Mouse (Mus musculus): Measurements from ENCODE around the gene Cacna1c.

Cacna1c gene

GRCm38 (mm10) chr6:119089173-119089572 lies 107.0 kb downstream of the Cacna1c start:
- no peak for DNase-seq (ENCODE audit: low spot score)

GRCm38 (mm10) chr6:119088381-119088780 lies 107.8 kb downstream of the Cacna1c start:
- no peak for DNase-seq (ENCODE audit: low spot score)

- DNase-seq (ENCODE audit: low spot score): no peak
These were observed 108.3 kb downstream of the Cacna1c start for GRCm38 (mm10) chr6:119087919-119088318.

GRCm38 (mm10) chr6:119085789-119086188 lies 110.4 kb downstream of the Cacna1c start:
- DNase-seq (ENCODE audit: low spot score): no peak

DNA sequence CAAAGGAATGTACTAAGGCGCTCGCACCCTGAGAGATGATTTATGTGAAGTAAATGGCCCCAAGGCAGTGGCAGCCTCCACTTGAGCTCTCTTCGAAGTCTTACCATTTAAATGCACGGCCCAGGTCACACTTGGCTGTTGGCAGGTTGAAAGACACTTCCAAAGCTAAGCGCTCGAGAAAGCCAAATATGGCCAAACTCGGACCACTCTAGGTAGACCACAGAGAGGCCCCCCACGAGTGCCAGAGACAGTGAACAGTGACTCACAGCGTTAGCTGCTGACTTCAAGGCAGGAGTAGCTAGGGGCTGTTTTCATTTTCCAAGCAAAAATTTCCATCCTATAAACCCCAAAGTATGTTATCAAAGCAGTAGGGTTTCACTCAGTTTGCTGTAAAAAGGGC lies 111.7 kb downstream of the Cacna1c start:
- no peak for DNase-seq (ENCODE audit: low spot score)

- DNase-seq (ENCODE audit: low spot score): no peak
These were observed 112.7 kb downstream of the Cacna1c start for GRCm38 (mm10) chr6:119083559-119083958.

GRCm38 (mm10) chr6:119082662-119083061 lies 113.6 kb downstream of the Cacna1c start:
- DNase-seq (ENCODE audit: low spot score): no peak

DNA sequence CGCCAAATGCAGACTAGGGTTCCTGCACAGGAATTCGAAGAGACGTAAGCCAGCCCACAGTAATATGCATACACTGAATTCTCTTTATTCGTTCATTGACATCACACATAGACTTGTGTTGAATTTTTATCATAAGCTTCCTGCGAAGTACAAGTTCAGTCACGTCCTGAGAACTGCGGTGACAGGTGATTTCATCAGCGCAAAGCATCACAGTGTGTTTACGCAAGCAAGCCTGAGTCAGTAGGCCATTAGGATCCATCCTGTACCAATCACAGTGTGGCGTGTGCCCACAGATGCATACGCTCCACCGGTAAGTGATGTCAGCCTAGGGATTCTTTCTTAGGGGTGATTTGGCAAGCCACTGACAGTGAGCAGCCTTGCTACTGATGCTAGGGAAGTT lies 114.6 kb downstream of the Cacna1c start:
- no peak for DNase-seq (ENCODE audit: low spot score)

- DNase-seq (ENCODE audit: low spot score): no peak
These were observed 116.6 kb downstream of the Cacna1c start for GRCm38 (mm10) chr6:119079626-119080025.

DNA sequence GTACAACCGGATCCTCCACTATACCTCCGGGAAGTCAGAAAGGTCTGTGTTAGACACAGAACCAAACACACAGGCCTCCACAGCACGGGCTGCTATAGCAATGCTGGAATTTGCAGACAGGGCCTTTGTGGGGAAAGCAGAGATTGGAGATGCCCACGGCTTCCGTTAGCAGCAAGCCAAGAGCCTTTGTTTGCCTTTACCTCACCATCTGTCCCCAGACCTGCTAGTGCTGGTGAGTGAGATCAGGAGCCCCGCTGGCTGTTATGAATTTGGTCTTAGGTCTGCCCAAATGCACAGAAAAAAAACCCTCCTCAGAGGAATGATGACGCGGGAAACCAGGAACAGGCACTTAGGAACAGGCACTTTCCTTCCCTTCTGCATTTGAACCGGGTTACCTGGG lies 117.3 kb downstream of the Cacna1c start:
- no peak for DNase-seq (ENCODE audit: low spot score)

DNA sequence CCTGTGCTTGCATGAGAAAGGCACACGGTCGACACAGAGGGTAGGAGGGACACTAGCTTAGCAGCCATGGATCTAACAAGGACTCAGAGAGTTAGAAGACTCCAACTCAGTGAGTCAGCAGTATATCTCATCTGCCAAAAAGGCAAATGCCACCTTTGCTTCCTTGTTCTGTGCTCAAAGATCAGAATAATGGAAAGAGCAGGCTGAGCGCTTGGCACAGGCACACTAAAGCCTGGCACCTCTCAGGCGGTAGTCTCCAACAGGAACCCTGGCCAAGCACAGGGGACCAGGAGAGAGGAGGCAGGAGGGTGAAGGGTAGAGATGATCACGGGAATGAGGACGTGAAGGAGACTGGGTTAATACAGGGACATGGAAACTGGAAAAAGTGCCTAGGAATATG lies 119.0 kb downstream of the Cacna1c start:
- DNase-seq (ENCODE audit: low spot score): no peak

DNA sequence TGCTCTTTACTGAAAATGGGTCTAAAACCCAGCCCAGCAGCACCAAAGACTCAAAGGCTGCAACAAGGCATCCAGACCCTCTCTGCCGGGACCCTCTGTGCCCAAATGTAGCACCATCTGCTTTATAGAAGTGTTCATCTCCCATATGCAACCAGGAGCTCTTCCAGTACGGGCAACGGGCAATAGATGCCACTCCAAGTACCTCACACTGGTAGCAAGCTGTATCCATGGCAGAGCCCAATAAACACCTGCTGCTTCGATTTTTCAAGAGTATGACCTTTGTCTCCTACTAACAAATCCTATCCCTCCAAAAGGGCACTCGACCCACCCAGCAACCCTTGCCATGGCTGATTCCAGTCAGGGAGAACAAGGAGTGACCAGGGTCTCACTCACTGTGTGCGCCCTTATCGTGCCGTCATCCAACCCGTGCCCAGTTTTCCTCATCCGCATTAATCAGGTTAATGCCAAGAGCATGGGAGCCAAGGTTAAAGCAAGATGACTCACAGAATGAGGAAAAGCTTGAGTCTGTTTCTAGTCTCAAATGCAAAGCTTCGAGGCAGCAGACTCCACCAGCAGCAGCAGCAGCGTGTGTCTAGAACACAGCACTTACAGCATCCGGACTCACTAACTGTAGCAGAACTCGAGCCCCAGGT lies 122.7 kb downstream of the Cacna1c start:
- no peak for DNase-seq (ENCODE audit: low spot score)

- no peak for DNase-seq (ENCODE audit: low spot score)
These were observed 123.4 kb downstream of the Cacna1c start for GRCm38 (mm10) chr6:119072772-119073171.

DNA sequence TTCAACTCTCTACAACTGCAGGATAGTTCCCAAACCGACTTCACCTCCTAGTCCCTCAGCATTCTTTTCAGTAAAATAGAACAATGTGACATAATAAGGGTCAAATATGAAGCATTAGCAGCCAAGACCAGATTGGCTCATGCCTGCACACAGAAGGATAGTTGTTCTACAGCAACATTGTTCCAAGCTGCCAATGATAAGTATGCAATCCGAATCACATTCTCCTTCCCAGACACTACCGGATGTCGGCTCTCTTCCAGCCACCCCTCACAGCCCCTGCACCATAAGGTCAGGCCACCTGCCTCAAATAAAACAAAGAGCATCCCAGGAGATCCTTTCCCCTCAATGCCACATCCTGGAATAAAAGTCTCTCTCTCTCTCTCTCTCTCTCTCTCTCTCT lies 125.4 kb downstream of the Cacna1c start:
- no peak for DNase-seq (ENCODE audit: low spot score)

DNA sequence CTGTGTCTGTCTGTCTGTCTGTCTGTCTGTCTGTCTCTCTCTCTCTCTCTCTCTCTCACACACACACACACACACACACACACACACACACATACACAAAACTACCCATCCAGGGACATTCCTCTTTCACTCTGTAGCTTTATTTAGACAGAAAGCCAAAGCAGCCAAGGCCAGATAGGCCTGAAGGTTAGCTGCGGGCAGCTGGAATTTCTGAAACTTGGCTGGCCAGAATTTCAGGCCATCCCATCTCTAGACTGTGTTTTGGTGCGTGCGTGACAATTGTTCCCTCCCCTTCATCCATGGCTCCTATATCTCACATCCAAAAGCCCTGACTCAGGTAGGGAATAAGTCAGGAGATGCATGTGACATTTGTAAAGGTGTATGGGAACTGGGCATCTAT lies 125.9 kb downstream of the Cacna1c start:
- DNase-seq (ENCODE audit: low spot score): no peak

GRCm38 (mm10) chr6:119069145-119069544 lies 127.1 kb downstream of the Cacna1c start:
- DNase-seq (ENCODE audit: low spot score): no peak

- no peak for DNase-seq (ENCODE audit: low spot score)
These were observed 127.6 kb downstream of the Cacna1c start for GRCm38 (mm10) chr6:119068650-119069049.

GRCm38 (mm10) chr6:119064961-119065360 lies 131.3 kb downstream of the Cacna1c start:
- DNase-seq (ENCODE audit: low spot score): no peak

DNA sequence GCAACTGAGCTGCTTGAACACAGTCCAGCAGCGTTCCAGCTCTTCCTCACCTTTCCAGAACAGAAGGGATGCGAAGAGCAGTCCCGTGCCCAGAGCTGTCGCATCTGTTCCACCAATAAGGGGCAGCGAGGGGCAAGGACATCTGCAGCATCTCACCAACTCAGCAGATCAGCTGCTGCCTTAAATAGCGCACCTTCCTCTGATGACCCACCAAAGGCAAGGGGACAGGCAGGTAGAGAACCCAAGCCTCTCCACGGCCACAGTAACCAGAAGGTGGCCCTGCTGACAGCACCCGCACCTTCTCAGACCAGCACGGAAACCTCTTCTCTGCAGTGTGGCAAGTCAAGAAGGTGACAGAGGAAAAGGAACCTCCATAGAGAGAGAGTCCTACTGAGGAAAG lies 131.8 kb downstream of the Cacna1c start:
- DNase-seq (ENCODE audit: low spot score): no peak

DNA sequence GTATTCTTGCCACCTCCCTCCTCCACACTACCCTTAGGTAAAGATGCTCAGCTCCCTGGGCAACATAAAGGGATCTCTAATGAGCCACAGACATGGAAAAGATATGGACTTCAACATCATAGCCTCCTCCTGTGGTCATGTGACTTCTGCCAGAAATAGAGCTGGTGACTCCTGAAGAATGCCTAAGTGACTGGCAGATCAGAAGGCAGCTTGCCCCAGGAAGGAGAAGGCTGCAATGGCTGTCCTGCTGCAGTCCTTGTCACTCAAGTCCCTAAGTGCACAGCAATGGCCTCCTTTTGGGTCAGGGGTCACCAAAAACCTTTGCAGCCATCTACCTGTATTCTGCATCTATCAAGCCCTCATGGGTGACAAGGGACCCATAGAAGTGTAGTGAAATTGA lies 133.5 kb downstream of the Cacna1c start:
- no peak for DNase-seq (ENCODE audit: low spot score)

DNA sequence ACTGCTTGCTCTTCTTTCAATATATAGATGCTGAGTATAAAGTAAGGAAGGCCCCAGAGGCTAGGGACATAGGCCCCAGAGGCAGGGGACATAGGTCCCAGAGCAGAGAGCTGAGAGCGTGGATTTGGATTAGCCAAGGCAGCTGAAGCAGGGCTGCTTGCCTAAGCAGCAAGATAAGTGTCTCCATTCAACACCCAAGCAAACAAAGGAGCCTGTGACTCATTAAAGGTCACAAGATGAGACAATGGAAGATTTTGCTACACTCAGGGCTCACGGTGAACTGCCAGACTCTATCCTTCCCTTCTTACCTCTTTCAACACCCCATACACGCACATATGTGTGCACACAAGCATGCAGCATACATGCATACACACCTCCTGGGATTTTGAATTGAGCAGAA lies 137.3 kb downstream of the Cacna1c start:
- DNase-seq (ENCODE audit: low spot score): no peak

- DNase-seq (ENCODE audit: low spot score): no peak
These were observed 137.8 kb downstream of the Cacna1c start for GRCm38 (mm10) chr6:119058461-119058860.

DNA sequence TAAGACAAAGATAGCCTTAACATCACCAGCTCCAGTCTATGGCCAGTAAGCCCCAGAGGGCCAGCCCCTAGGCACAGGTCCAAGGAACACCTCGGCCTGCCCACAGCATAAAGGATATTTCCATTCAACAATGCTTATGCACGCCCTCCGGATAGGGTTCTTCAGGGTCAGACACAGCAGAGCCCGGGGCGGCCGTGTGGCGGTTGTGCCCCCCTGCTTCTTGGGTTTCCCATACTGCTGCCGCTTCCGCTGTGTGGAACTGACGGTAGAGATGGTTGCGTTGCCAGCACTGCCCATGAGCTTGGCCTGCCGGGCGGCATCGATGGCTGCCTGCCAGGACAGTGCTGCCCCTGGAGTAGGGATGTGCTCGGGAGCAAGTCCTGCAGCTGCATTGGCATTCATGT lies 139.1 kb downstream of the Cacna1c start:
- DNase-seq (ENCODE audit: low spot score): no peak

GRCm38 (mm10) chr6:119052801-119053200 lies 143.4 kb downstream of the Cacna1c start:
- no peak for DNase-seq (ENCODE audit: low spot score)

- no peak for DNase-seq (ENCODE audit: low spot score)
These were observed 143.9 kb downstream of the Cacna1c start for GRCm38 (mm10) chr6:119052366-119052765.

Data from left cerebral cortex, adult 11 months (tissue).